24 mouse cellular contexts compared by ENCODE assay signal in the genomic region with DNA sequence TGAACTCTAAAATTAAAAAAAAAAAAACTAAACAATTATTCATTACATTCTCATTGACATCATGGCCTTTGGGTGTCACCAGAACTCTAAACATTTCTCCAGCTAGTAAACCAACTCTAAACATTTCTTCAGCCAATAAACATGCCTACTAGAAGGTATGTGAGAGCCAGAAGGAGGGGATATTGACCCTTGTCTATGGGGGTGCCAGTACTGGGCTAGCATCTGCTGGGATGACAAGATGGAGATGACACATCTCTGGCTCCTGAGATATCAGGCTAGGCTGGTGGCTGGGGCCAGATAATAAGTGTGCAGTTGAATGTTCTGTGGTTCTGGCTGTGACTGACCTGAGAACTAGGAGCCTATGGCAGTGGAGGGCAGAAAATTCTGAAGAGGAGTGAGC.
"Had no signal": no experiment of that assay in that cellular context is flagged by ENCODE, and none has a peak within 500 bp of the region (broad histone marks: within the 10 kb centered on the region; RNA-seq: fewer than 3 reads in every experiment).

No protein-coding gene starts in this region.

- DNase-seq: gastrocnemius, adult 2 months; gastrocnemius, postnatal 10 days; gastrocnemius, postnatal 25 days; heart, adult 18-20 months; heart, postnatal 10 days; heart, postnatal 4 days; kidney, adult 18-20 months; kidney, adult 8-10 months; kidney, postnatal 10 days; kidney, postnatal 25 days; kidney, postnatal 4 days had no signal

- H3K27ac ChIP-seq: gastrocnemius, adult 2 months; heart, embryonic 10.5 days; hindbrain, embryonic 10.5 days; hindbrain, embryonic 12.5 days; hindbrain, embryonic 14.5 days; intestine, embryonic 15.5 days; layer of hippocampus, adult 2 months; left cerebral cortex, adult 2 months; limb, embryonic 10.5 days; limb, embryonic 12.5 days had no signal

- H3K4me1 ChIP-seq: hindbrain, embryonic 10.5 days; hindbrain, embryonic 12.5 days; intestine, embryonic 15.5 days; limb, embryonic 10.5 days; limb, embryonic 12.5 days had no signal

- H3K9me3 ChIP-seq: heart, embryonic 10.5 days; intestine, embryonic 15.5 days; limb, embryonic 10.5 days had no signal

- H3K9ac ChIP-seq: heart, embryonic 12.5 days; hindbrain, embryonic 12.5 days; hindbrain, embryonic 14.5 days; intestine, embryonic 15.5 days; limb, embryonic 12.5 days had no signal

- H3K27me3 ChIP-seq: heart, embryonic 12.5 days; hindbrain, embryonic 12.5 days; intestine, embryonic 15.5 days; limb, embryonic 12.5 days had no signal

- ATAC-seq: hindbrain, embryonic 16.5 days; inflammation-experienced regulatory T-cells, adult 6 months; intestine, embryonic 15.5 days; intestine, postnatal 0 days had no signal

- H3K36me3 ChIP-seq: heart, embryonic 10.5 days; heart, embryonic 12.5 days; hindbrain, embryonic 10.5 days; hindbrain, embryonic 12.5 days; intestine, embryonic 15.5 days; limb, embryonic 10.5 days; limb, embryonic 12.5 days had no signal

- H3K4me3 ChIP-seq: gastrocnemius, adult 2 months; heart, embryonic 10.5 days; heart, embryonic 12.5 days; hindbrain, embryonic 10.5 days; hindbrain, embryonic 12.5 days; intestine, embryonic 15.5 days; layer of hippocampus, adult 2 months; left cerebral cortex, adult 2 months; limb, embryonic 10.5 days; limb, embryonic 12.5 days had no signal

- H3K4me2 ChIP-seq: heart, embryonic 12.5 days; hindbrain, embryonic 12.5 days; hindbrain, embryonic 14.5 days; intestine, embryonic 15.5 days; limb, embryonic 12.5 days had no signal
